Mouse (Mus musculus) liver, embryonic 11.5 days (tissue): ENCODE results near the gene Hnrnpab. TPM values are rescaled to one million over a fixed set of nuclear protein-coding genes. Genes with fewer than 3 reads are reported as not detected.

Experiments
- ATAC-seq: fragments of 200-750 bp; cut with Nextera tagmentation; replicated peaks from 2 replicates; pipeline ENCODE4 v1.8.0; 2017; ENCODE audit warnings: moderate number of reproducible peaks, mild to moderate bottlenecking, moderate TSS enrichment, moderate library complexity; ENCODE audit not compliant: low FRiP score
- DNase-seq: peaks from one replicate; pipeline ENCODE4 v3.0.0-alpha.2; 2017; ENCODE audit warnings: low spot score
- H3K27ac ChIP-seq: fragments of 300-500 bp; sonication (generic); 2 replicates; pipeline ENCODE4 v1.5.1; 2014; ENCODE audit warnings: mild to moderate bottlenecking, low read depth, low read length, control low read depth
- H3K27me3 ChIP-seq: fragments of 300-500 bp; sonication (generic); replicated peaks from 2 replicates; pipeline ENCODE4 v1.6.1; 2014; ENCODE audit warnings: low read length, mixed read lengths; ENCODE audit not compliant: control insufficient read depth, insufficient read depth
- H3K36me3 ChIP-seq: fragments of 300-500 bp; sonication (generic); 2 replicates; pipeline ENCODE4 v1.6.1; 2014; ENCODE audit warnings: mild to moderate bottlenecking, low read length, moderate library complexity, mixed read lengths; ENCODE audit not compliant: control insufficient read depth, insufficient read depth
- H3K4me1 ChIP-seq: fragments of 300-500 bp; sonication (generic); replicated peaks from 2 replicates; pipeline ENCODE4 v1.6.1; 2014; ENCODE audit warnings: low read length, mixed read lengths; ENCODE audit not compliant: control insufficient read depth, insufficient read depth
- H3K4me2 ChIP-seq: fragments of 300-500 bp; sonication (generic); 2 replicates; pipeline ENCODE4 v1.6.1; 2014; ENCODE audit warnings: mild to moderate bottlenecking, control low read depth, moderate library complexity
- H3K4me3 ChIP-seq: fragments of 300-500 bp; sonication (generic); 2 replicates; pipeline ENCODE4 v1.5.1; 2014; ENCODE audit warnings: low read depth, low read length, control low read depth
- H3K9ac ChIP-seq: fragments of 300-500 bp; sonication (generic); 2 replicates; pipeline ENCODE4 v1.6.1; 2014; ENCODE audit warnings: low read depth, low read length, control low read depth
- H3K9me3 ChIP-seq: fragments of 300-500 bp; sonication (generic); 2 replicates; pipeline ENCODE4 v1.6.1; 2016; ENCODE audit warnings: low read length, inconsistent platforms, mixed read lengths; ENCODE audit not compliant: control insufficient read depth
- WGBS: fragments of 180-500 bp; shearing (Covaris S2); extraction: QIAGEN DNeasy Blood & Tissue Kit; methylation state at CpG from one replicate; pipeline ENCODE4 v1.1.7; 2014; 5-methylcytosine and 5-hydroxymethylcytosine counted together
- polyA plus RNA-seq: library from polyadenylated mRNA; unstranded; fragments of >200 nt; fragmentation: Nextera tagmentation; extraction: Ambion mirVana; gene quantifications from 2 replicates; pipeline ENCODE4 v1.2.1, GENCODE M21; 2014

The Hnrnpab gene
- polyA plus RNA-seq, 1 experiment from 2014 or later = 552 TPM

DNA sequence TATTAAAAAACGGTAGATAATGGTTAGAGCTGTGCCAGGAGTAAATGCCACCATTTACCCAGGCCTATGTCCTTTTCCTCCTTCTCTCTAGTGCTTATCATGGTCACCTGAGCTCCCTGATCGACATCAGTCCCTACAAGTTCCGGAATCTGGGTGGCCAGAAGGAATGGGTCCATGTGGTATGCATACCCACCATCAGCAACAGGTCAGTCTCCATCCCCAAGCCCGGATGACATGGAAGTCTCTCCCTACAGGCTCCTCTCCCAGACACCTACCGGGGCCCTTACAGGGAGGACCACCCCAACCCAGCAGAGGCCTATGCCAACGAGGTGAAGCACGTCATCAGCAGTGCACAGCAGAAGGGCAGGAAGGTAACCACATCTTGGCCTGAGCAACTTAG, 14.7 kb downstream of the Hnrnpab start:
- Histone ChIP-seq H3K9ac (no peak overlapping the region), H3K9me3 (no peaks in the 10 kb centered on the region), H3K27me3 (no peaks in the 10 kb centered on the region), H3K4me3 (no peak overlapping the region), H3K4me1 (peaks cover 1% of the 10 kb centered on the region; the same call in 1 of the 2 replicates), H3K27ac (no peak overlapping the region), H3K36me3 (peaks cover 77% of the 10 kb centered on the region), H3K4me2 (no peak overlapping the region)
- 89% methylated on average over 7 of the region's 7 CpGs for WGBS
- DNase-seq (no peak), ATAC-seq (no peak)

DNA sequence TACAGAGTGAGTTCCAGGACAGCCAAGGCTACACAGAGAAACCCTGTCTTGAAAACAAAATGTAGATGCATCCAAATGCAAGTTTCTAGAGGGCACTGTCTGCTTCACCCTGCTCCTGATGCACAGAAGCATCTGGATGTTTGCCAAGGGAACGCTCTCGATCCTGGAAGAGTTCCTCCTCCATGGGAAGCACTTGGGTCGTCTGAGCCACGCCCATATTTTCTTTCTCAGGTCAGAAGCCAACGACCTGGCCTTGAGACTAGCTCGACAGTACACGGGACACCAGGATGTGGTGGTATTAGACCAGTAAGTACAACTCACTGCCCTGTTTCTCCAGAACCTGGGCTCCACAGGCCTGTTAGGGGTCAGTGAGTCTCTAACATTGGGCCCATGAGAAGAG, 15.5 kb downstream of the Hnrnpab start:
- ATAC-seq (no peak), DNase-seq (no peak)
- Histone ChIP-seq H3K4me3 (no peak overlapping the region), H3K9me3 (no peaks in the 10 kb centered on the region), H3K4me2 (no peak overlapping the region), H3K4me1 (peaks cover 9% of the 10 kb centered on the region), H3K27me3 (no peaks in the 10 kb centered on the region), H3K27ac (no peak overlapping the region), H3K9ac (no peak overlapping the region), H3K36me3 (peaks cover 81% of the 10 kb centered on the region)
- 76% methylated on average over 7 of the region's 7 CpGs for WGBS

DNA sequence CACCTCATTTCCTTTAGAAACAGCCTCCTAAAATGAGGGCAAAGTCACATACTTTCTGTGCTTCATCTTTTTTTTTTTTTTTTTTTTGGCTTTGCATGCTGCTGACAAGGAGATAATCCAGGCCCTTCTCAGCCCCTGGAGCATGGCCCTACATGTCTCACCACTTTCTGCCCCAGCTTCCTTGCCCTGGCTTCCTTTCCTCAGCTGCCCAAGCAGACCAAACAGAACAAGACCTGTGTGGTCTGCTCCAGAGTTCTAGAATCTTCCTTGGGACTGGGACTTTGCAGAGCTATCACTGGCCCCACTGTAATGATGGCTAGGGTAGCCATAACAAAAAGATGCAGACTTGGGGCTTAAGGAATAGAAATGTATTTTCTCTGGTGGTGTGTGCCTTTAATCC, 16.6 kb downstream of the Hnrnpab start:
- Histone ChIP-seq H3K4me3 (no peak overlapping the region), H3K9me3 (no peaks in the 10 kb centered on the region), H3K27ac (no peak overlapping the region), H3K9ac (no peak overlapping the region), H3K4me1 (peaks cover 18% of the 10 kb centered on the region), H3K4me2 (no peak overlapping the region), H3K36me3 (peaks cover 78% of the 10 kb centered on the region), H3K27me3 (no peaks in the 10 kb centered on the region)
- ATAC-seq = no peak
- no peak for DNase-seq

DNA sequence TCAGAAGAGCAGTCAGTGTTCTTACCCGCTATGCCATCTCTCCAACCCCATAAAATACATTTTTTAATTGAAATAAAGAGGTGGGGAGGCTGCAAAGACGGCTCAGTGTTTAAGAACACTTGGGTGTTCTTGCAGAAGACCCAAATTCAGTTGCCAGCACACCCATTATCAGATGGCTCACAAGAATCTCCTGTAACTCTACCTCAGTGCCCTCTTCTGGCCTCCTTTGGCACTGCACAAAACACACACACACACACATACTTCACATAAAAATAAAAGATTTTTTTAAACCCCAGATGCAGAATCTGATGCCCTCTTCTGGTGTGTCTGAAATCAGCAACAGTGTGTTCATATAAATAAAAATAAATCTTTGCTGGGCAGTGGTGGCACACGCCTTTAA, 17.8 kb downstream of the Hnrnpab start:
- DNase-seq (no peak), ATAC-seq (no peak)
- H3K36me3 ChIP-seq = peaks cover 69% of the 10 kb centered on the region
- H3K9ac ChIP-seq = no peak overlapping the region
- WGBS = 93% methylated on average over 3 of the region's 3 CpGs
- no peak overlapping the region for H3K4me2 ChIP-seq
- H3K27me3 ChIP-seq = no peaks in the 10 kb centered on the region
- H3K4me3 ChIP-seq = no peak overlapping the region
- H3K4me1 ChIP-seq = peaks cover 21% of the 10 kb centered on the region
- no peak overlapping the region for H3K27ac ChIP-seq
- no peaks in the 10 kb centered on the region for H3K9me3 ChIP-seq

DNA sequence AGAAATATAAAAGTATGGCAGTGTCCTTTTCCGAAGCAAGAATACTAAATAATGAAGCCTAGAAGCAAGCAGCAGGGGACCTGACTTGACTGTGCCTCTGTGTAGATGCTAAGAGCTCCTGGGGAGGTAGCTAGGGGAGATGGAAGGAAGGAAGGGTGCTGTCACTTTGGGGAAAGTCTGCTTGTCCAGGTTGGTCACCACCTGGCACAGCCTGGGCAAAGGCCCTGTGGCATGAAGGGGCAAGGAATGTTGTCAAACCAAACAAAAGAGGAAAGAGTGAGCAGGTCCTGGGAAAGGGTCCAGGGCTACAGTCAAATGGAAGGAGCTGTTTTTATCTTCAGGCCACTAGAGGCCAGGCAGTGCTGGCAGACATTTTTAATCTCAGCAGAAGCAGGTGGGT, 19.6 kb downstream of the Hnrnpab start:
- H3K36me3 ChIP-seq = peaks cover 52% of the 10 kb centered on the region
- H3K27ac ChIP-seq = no peak overlapping the region; the same call in 1 of the 2 replicates
- ATAC-seq = no peak
- H3K4me2 ChIP-seq = no peak overlapping the region
- H3K27me3 ChIP-seq = no peaks in the 10 kb centered on the region
- 89% methylated on average over 1 of the region's 1 CpGs for WGBS
- H3K9ac ChIP-seq = peak overlapping the region; percentile 12; the same call in 1 of the 2 replicates
- H3K9me3 ChIP-seq = no peaks in the 10 kb centered on the region
- H3K4me3 ChIP-seq = peak overlapping the region; percentile 11; the same call in 1 of the 2 replicates
- DNase-seq = no peak
- H3K4me1 ChIP-seq = peaks cover 22% of the 10 kb centered on the region

DNA sequence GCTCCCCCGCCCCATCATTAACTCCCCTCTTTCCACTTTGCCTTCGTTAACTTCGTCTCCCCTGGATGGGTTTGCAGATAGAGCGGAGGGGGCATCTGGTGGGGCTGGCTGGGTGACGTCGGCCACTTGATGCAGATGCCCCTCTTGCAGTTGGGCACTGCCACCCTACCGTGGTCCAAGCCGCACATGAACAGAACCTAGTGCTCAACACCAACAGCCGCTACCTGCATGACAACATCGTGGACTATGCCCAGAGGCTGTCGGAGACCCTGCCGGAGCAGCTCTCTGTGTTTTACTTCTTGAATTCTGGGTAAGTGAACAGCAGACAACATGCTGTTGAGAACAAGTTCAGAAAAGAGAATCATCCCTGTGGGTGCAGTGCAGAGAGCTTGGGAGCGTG, 20.2 kb downstream of the Hnrnpab start:
- H3K4me2 ChIP-seq = peak overlapping the region; percentile 70
- no peak overlapping the region for H3K27ac ChIP-seq
- 92% methylated on average over 13 of the region's 13 CpGs for WGBS
- H3K27me3 ChIP-seq = no peaks in the 10 kb centered on the region
- peak overlapping the region; percentile 81; the same call in 1 of the 2 replicates for H3K4me3 ChIP-seq
- DNase-seq = no peak
- H3K4me1 ChIP-seq = peaks cover 22% of the 10 kb centered on the region
- H3K36me3 ChIP-seq = peaks cover 46% of the 10 kb centered on the region
- no peak for ATAC-seq
- peak overlapping the region; percentile 97 for H3K9ac ChIP-seq
- no peaks in the 10 kb centered on the region for H3K9me3 ChIP-seq

DNA sequence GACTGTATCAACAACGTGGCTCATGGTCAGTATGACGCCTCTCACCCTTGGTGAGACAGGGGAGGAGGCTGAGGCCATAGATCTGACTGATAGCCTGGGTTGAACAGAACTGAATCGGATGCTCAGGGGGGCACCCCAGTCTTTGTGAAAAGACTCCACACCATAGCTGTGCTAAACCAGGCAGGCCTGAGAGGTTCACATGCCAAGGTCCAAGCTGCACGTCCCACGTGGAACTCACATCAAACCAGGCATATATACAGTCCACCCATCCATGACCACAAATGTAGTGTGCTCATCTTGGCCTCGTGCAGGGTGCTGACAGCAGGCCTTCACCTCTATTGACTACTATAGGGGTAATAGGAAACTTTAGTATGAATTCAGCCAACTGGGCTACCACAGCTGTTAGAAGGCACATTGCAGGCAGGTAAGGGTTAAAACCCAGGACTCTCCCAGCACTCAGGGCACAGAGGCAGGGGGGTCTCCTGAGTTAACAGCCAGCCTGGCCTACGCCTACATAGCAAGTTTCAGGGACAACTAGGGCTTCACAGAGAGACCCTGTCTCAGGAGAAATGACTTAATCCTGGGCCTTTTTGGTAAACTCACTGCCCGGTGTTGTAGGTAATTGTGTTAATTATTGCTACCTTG, 20.9 kb downstream of the Hnrnpab start:
- Histone ChIP-seq H3K27ac (peak overlapping the region; percentile 75), H3K27me3 (no peaks in the 10 kb centered on the region), H3K4me3 (peak overlapping the region; percentile 81), H3K9ac (peak overlapping the region; percentile 97), H3K4me2 (peak overlapping the region; percentile 70), H3K4me1 (peaks cover 22% of the 10 kb centered on the region), H3K36me3 (peaks cover 39% of the 10 kb centered on the region), H3K9me3 (no peaks in the 10 kb centered on the region)
- WGBS = 46% methylated on average over 8 of the region's 8 CpGs
- ATAC-seq (0 out of 2 replicates have a peak, but pooled peaks have one; percentile 8), DNase-seq (no peak)

DNA sequence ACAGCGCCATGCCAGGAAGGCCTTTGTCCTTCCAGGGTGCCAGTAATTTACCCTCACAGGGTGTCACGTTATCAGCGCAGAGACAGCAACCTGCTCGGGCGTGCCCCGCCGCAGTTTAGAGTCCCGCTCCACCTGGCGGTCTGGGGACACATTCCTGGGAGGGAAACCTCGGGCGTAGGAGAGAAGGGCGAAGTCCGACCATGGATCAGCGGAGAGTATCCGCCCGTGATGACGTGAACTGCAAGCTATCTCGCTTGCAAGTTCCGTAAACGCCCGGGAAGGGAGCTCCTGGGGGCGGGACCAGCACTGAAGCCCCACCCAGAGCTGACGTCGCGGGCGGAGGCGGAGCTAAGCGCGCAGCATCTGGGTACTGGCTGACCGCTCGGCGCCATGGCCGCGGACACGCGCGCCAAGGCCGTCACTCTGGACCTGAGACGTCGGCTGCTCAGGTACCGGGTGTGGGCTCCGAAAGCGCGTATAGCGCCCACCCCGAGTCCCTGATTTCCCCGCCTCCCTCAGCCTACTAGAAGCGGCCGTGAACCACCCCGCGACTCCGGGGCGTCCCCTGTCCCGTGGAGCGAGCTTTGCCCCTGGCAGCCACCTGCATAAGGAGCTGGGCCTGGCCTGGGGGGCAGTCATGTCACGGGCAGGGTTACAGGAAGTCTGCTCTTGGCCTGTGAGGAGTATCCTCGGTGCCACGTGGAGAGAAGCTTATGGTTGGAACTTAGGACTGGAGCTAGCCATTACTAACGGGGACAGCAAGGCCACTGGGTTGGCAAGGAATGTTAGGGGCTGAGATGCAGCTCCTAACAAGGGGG, 22.0 kb downstream of the Hnrnpab start, which contains the start of gene Phykpl:
Gene Phykpl (plus strand): TSS at position 327 of the 818 bp plus-strand sequence.
- DNase-seq = peak; percentile 98
- Histone ChIP-seq H3K9me3 (no peaks in the 10 kb centered on the region), H3K4me1 (peaks cover 22% of the 10 kb centered on the region), H3K4me2 (peak within 1 kb of the TSS; percentile 70), H3K27ac (peak within 1 kb of the TSS; percentile 75), H3K36me3 (peaks cover 35% of the 10 kb centered on the region), H3K9ac (peak within 1 kb of the TSS; percentile 97), H3K4me3 (peak within 1 kb of the TSS; percentile 81), H3K27me3 (no peaks in the 10 kb centered on the region)
- WGBS = under 1% methylated on average over 59 of the region's 59 CpGs
- peak; percentile 91 for ATAC-seq
